Mouse (Mus musculus) urinary bladder, postnatal 36 days (tissue): Measurements from ENCODE around the gene Smim20.

Source experiments
- DNase-seq, 2 experiments: peaks; one replicate each; pipeline ENCODE4 v3.0.0; 2022; ENCODE audit warnings: low spot score in 2 of 2, mixed read lengths in 1 of 2

Gene Smim20

GRCm38 (mm10) chr5:53266931-53267853 lies at the start of gene Smim20:
Gene Smim20, plus strand, starts transcription at chr5:53267083.
- DNase-seq: peak; percentile 73 to 88

GRCm38 (mm10) chr5:53225434-53225833 lies 41.4 kb upstream of the Smim20 start:
- no peak for DNase-seq

- no peak for DNase-seq
Measured at GRCm38 (mm10) chr5:53230560-53230959, 36.3 kb upstream of the Smim20 start.

- no peak for DNase-seq
Measured at GRCm38 (mm10) chr5:53235551-53235950, 31.3 kb upstream of the Smim20 start.

- peak in 1 of 2 experiments; percentile 52 for DNase-seq
Measured at GRCm38 (mm10) chr5:53236136-53236535, 30.7 kb upstream of the Smim20 start.

GRCm38 (mm10) chr5:53236749-53237148 lies 30.1 kb upstream of the Smim20 start:
- no peak for DNase-seq

GRCm38 (mm10) chr5:53238761-53239160 lies 28.1 kb upstream of the Smim20 start:
- DNase-seq: peak in 1 of 2 experiments; percentile 6

GRCm38 (mm10) chr5:53239189-53239588 lies 27.7 kb upstream of the Smim20 start:
- DNase-seq: no peak

- DNase-seq: no peak
Measured at GRCm38 (mm10) chr5:53239831-53240440, 26.9 kb upstream of the Smim20 start.

GRCm38 (mm10) chr5:53241109-53241508 lies 25.8 kb upstream of the Smim20 start:
- DNase-seq: peak; percentile 29 to 39

GRCm38 (mm10) chr5:53241963-53242362 lies 24.9 kb upstream of the Smim20 start:
- DNase-seq: no peak

- no peak for DNase-seq
Measured at GRCm38 (mm10) chr5:53242865-53243499, 23.9 kb upstream of the Smim20 start.

GRCm38 (mm10) chr5:53243933-53244332 lies 22.9 kb upstream of the Smim20 start:
- no peak for DNase-seq

GRCm38 (mm10) chr5:53248499-53248898 lies 18.4 kb upstream of the Smim20 start:
- no peak for DNase-seq

- no peak for DNase-seq
Measured at GRCm38 (mm10) chr5:53249431-53250061, 17.3 kb upstream of the Smim20 start.

- DNase-seq: no peak
Measured at GRCm38 (mm10) chr5:53254154-53254553, 12.7 kb upstream of the Smim20 start.

- no peak for DNase-seq
Measured at GRCm38 (mm10) chr5:53254821-53255220, 12.1 kb upstream of the Smim20 start.

GRCm38 (mm10) chr5:53258038-53258786 lies 8.7 kb upstream of the Smim20 start:
- DNase-seq: no peak

- DNase-seq: no peak
Measured at GRCm38 (mm10) chr5:53259894-53260293, 7.0 kb upstream of the Smim20 start.

- DNase-seq: no peak
Measured at GRCm38 (mm10) chr5:53261999-53262398, 4.9 kb upstream of the Smim20 start.

GRCm38 (mm10) chr5:53264061-53264460 lies 2.8 kb upstream of the Smim20 start:
- no peak for DNase-seq
